Mouse (Mus musculus): ENCODE measurements around the gene Tenm4.

DNA sequence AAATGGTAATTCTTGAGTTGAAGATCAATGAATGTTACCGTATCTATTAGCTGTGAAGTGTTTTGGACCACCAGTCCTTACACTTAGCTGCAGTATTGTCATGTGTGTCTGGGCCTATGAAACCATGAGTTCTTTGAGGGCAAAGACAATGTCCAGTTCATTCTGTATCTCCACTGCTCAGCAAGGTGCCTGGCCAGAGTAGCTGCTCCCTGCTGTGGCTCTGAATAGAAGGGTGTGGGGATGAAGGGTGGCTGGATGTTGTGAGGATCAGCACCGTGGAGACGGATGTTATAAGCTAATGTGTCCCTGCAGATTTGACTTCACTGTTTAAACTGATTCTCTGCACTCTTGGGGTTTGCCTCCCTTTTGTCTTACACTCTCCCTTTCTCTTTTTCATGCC, 734.4 kb downstream of the Tenm4 start:
- TF ChIP-seq CTCF (IDR thresholded peaks at IDR 0.05; ENCODE audit: low read depth) (no peak), EP300 (IDR thresholded peaks at IDR 0.05; ENCODE audit: low read depth) (no peak)

All from liver, postnatal 0 days (tissue).